Mouse (Mus musculus) embryonic facial prominence, embryonic 15.5 days (tissue): ENCODE results near the gene Exoc3l. TPM values are rescaled to one million over a fixed set of nuclear protein-coding genes. Genes with fewer than 3 reads are reported as not detected.
A peak's percentile ranks its signal among the peaks of the same experiment; 100 is the strongest.

Source experiments
- ATAC-seq: fragments of 200-750 bp; cut with Nextera tagmentation; 2 replicates; pipeline ENCODE4 v1.8.0; 2017; ENCODE audit warnings: low read depth, moderate TSS enrichment; ENCODE audit not compliant: insufficient number of reproducible peaks, low FRiP score, low TSS enrichment
- H3K27ac ChIP-seq: fragments of 300-500 bp; sonication (generic); replicated peaks from 2 replicates; pipeline ENCODE4 v1.5.1; 2015; ENCODE audit warnings: mild to moderate bottlenecking, inconsistent platforms
- H3K27me3 ChIP-seq: fragments of 300-500 bp; sonication (generic); 2 replicates; pipeline ENCODE4 v1.6.1; 2015; ENCODE audit warnings: inconsistent platforms
- H3K36me3 ChIP-seq: fragments of 300-500 bp; sonication (generic); 2 replicates; pipeline ENCODE4 v1.6.1; 2015; ENCODE audit warnings: mild to moderate bottlenecking, inconsistent platforms
- H3K4me1 ChIP-seq: fragments of 300-500 bp; sonication (generic); 2 replicates; pipeline ENCODE4 v1.6.1; 2015; ENCODE audit warnings: inconsistent platforms
- H3K4me2 ChIP-seq: fragments of 300-500 bp; sonication (generic); replicated peaks from 2 replicates; pipeline ENCODE4 v1.6.1; 2015; ENCODE audit warnings: mild to moderate bottlenecking, inconsistent platforms
- H3K4me3 ChIP-seq: fragments of 300-500 bp; sonication (generic); replicated peaks from 2 replicates; pipeline ENCODE4 v1.5.1; 2015; ENCODE audit warnings: mild to moderate bottlenecking, inconsistent platforms
- H3K9ac ChIP-seq: fragments of 300-500 bp; sonication (generic); 2 replicates; pipeline ENCODE4 v1.6.1; 2015; ENCODE audit warnings: inconsistent platforms
- H3K9me3 ChIP-seq: fragments of 300-500 bp; sonication (generic); replicated peaks from 2 replicates; pipeline ENCODE4 v1.6.1; 2016; ENCODE audit warnings: inconsistent platforms
- WGBS: fragments of 180-500 bp; shearing (Covaris S2); methylation state at CpG from one replicate; pipeline ENCODE4 v1.1.7; 2015; 5-methylcytosine and 5-hydroxymethylcytosine counted together
- polyA plus RNA-seq: library from polyadenylated mRNA; unstranded; fragments of >200 nt; fragmentation: Nextera tagmentation; extraction: Ambion mirVana; gene quantifications from 2 replicates; pipeline ENCODE4 v1.2.1, GENCODE M21; 2015

The Exoc3l gene
- polyA plus RNA-seq, 1 experiment from 2014 or later, result 11.0 TPM

DNA sequence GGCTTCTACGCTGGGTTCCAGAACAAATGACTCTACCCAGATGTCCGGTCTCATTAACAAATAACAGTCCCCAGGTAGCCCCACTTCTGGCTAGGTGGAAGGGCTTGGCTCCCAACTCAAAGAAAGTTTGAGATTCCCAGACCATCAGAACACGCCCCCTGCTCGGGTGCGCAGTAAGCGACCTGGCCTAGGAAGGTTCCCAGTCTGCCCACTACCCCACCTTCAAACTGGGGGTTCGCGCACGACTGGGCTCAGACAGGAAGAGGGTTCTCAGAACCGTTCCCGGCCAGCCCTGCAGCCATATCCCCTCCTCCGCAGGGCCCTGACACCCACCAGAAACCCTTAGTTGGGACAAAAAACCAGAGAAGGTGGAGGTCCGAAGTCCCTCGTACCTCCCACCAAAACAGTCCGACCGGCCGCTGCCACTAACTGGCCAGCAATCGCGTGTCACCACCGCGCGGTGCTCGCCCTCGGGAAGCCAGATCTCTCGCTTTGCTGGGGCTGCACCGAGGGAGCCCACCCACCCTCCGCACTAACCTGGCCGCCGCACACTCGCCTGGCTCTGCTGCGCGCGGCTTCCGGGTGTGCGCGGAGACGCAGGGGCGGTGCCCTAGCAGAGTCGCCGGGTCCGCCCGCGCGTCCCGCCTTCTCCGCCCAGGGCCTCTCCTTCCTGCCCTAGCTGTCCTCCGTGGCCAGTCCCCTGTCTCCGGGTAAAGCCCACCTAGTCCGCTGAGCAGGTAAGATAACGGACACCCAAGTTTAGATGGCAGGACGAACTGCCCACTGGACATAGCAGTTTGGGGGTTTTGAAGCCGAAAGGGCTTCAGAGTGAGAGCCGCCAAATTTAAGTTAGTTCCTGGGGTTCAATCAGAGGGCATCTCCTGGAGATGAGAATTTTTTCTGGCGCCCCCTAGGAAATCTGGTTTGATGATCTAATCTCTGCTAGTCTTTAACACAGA, 31.6 kb downstream of the Exoc3l start, which contains the start of the genes Tradd and Fbxl8:
Tradd (minus strand) TSS at position 586 of the 959 bp plus-strand sequence.
Fbxl8 (plus strand) TSS at position 625 of the 959 bp plus-strand sequence.
- Histone ChIP-seq H3K4me3 (peak within 1 kb of the TSS; percentile 73), H3K4me2 (peak within 1 kb of the TSS; percentile 90), H3K36me3 (no peaks in the 10 kb centered on the region), H3K9ac (peak within 1 kb of the TSS; percentile 54), H3K27me3 (peaks cover 69% of the 10 kb centered on the region), H3K4me1 (peaks cover 38% of the 10 kb centered on the region), H3K27ac (no peak within 1 kb of the TSS), H3K9me3 (no peaks in the 10 kb centered on the region)
- 1% methylated on average over 54 of the region's 54 CpGs for WGBS
- peak; percentile 55; the same call in 1 of the 2 replicates for ATAC-seq

DNA sequence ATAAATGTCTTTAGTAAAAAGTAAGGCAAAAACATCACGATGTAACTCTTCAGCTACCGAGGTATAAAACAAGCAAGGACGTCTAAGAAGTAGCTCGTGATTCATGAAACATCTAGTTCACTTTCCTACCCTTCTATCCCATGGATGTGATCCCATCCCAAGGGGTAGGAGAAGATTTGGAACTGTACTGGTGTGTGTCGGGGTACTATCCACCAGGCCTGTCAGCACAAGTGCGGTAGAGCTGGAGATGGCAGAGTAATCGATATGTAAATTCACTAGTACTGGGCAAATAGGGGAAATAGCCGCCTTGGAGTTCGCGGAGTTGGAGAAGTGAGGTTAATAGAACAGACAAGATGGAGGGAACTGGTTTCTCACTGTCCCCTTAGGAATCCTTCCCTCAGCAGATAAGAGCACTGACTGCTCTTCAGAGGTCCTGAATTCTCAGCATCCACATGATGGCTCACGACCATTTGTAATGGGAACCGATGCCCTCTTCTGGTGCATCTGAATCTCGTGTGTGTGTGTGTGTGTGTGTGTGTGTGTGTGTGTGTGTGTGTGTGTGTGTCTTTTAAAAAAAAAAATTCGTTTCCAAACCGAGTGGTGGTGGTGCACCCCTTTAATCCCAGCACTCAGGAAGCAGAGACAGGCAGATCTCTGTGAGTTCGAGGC, 32.5 kb downstream of the Exoc3l start:
- 40% methylated on average over 16 of the region's 16 CpGs for WGBS
- no peak for ATAC-seq
- H3K9ac ChIP-seq, result no peak overlapping the region
- peak overlapping the region; percentile 73 for H3K4me3 ChIP-seq
- no peaks in the 10 kb centered on the region for H3K9me3 ChIP-seq
- peak overlapping the region; percentile 90 for H3K4me2 ChIP-seq
- peaks cover 38% of the 10 kb centered on the region for H3K4me1 ChIP-seq
- H3K27me3 ChIP-seq, result peaks cover 69% of the 10 kb centered on the region
- no peak overlapping the region for H3K27ac ChIP-seq
- no peaks in the 10 kb centered on the region for H3K36me3 ChIP-seq

DNA sequence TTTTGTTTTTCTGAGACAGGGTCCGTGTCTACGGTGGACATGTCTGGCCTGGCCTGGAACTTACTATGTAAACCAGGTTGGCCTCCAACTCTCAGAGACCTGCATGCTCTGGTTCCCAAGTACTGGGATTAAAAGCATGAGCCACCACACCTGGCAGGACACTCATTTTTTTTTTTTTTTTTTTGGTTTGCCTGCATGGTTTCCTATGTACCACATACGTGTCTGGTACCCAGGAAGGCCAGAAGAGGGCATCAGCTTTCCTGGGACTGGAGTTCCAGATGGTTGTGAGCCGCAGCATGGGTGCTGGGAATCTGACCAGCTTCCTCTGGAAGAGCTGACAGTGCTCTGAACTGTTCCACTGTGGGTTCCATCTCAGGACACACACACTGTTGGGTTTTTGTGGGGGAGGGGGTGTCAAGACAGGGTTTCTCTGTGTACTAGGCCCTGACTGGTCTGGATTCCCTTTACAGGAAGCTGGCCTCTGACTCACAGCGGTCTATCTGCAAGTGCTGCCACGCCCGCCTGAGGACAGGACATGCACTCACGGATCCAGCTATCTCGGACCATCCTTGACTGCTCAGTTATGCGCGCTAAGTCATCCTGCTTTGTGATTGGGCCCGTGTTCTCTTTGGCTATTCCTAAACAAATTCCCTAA, 34.4 kb downstream of the Exoc3l start:
- H3K9ac ChIP-seq, result no peak overlapping the region
- peaks cover 33% of the 10 kb centered on the region for H3K4me1 ChIP-seq
- no peak overlapping the region for H3K27ac ChIP-seq
- no peak overlapping the region for H3K4me2 ChIP-seq
- no peaks in the 10 kb centered on the region for H3K9me3 ChIP-seq
- H3K27me3 ChIP-seq, result peaks cover 57% of the 10 kb centered on the region
- 86% methylated on average over 12 of the region's 12 CpGs for WGBS
- no peak for ATAC-seq
- H3K36me3 ChIP-seq, result no peaks in the 10 kb centered on the region
- H3K4me3 ChIP-seq, result no peak overlapping the region

DNA sequence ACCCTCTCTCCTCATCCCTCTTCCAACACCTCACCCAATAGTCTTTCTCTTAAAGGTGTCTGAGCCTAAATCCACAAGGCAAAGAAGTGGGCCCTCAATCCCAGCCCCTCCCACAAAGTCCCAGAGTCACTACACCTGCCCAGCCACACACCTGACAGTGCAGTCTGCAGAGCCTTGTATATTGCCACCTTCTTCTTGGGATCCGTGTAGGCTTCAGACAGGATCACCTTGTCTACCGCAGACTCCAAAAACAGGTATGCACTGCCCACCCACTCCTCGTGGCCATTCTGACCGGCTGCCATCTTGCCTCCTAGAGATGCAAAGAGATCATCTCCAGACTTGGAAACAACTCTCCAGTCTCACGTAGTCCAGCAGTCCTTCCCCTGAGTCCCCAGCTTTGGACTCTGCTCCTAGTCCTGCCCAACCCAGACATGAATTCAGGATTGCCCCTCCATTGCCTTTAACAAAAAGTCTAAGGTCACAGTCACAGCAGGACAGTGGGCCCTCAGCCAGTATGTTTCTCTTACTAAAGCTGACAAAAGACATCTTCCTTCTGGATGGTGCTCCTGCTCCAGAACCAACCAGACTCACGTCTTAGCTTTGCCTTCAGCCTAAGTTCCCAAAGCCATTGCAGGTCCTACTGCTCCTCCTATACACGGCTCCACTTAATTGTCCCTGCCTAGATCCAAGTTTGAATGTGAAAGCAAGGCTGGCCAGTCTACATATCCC, 35.4 kb downstream of the Exoc3l start:
- no peak for ATAC-seq
- H3K36me3 ChIP-seq, result no peaks in the 10 kb centered on the region
- H3K4me2 ChIP-seq, result no peak overlapping the region
- no peak overlapping the region for H3K4me3 ChIP-seq
- peaks cover 53% of the 10 kb centered on the region for H3K27me3 ChIP-seq
- peaks cover 35% of the 10 kb centered on the region for H3K4me1 ChIP-seq
- WGBS, result 64% methylated on average over 7 of the region's 7 CpGs
- H3K9ac ChIP-seq, result no peak overlapping the region
- no peaks in the 10 kb centered on the region for H3K9me3 ChIP-seq
- H3K27ac ChIP-seq, result no peak overlapping the region

DNA sequence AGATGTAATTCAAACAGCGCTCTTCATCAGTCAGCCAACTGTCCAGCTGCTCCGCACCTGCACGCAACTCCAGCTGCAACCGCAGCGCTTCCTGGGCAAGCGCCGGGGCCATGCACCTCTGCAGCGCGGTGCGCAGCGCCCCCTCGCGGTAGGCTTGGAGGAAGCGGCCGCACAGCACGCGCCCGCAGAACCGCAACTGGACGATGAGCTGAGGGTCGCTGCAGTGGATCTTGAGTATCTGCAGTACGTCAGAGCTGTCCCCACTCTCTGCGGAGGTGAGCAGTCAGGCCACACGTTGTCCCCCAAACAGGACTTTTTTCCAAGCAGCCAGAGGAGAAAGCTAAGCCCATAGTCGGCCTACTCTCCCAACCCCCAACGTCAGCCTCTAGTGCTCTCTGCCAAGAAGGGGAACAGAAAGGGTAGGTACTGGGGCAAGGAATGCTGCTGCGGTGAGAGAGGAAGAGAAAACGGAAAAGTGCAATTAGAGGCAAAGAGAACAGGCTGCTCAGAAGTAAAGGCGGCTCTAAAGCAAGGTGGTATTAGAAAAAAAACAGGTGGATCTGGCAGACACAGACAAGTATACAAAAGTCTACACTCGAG, 36.1 kb downstream of the Exoc3l start:
- no peak for ATAC-seq
- 1% methylated on average over 30 of the region's 30 CpGs for WGBS
- H3K27me3 ChIP-seq, result peaks cover 51% of the 10 kb centered on the region
- H3K4me1 ChIP-seq, result peaks cover 36% of the 10 kb centered on the region
- H3K27ac ChIP-seq, result no peak overlapping the region
- no peaks in the 10 kb centered on the region for H3K9me3 ChIP-seq
- H3K9ac ChIP-seq, result no peak overlapping the region
- H3K36me3 ChIP-seq, result no peaks in the 10 kb centered on the region
- peak overlapping the region; percentile 40 for H3K4me3 ChIP-seq
- peak overlapping the region; percentile 68 for H3K4me2 ChIP-seq

DNA sequence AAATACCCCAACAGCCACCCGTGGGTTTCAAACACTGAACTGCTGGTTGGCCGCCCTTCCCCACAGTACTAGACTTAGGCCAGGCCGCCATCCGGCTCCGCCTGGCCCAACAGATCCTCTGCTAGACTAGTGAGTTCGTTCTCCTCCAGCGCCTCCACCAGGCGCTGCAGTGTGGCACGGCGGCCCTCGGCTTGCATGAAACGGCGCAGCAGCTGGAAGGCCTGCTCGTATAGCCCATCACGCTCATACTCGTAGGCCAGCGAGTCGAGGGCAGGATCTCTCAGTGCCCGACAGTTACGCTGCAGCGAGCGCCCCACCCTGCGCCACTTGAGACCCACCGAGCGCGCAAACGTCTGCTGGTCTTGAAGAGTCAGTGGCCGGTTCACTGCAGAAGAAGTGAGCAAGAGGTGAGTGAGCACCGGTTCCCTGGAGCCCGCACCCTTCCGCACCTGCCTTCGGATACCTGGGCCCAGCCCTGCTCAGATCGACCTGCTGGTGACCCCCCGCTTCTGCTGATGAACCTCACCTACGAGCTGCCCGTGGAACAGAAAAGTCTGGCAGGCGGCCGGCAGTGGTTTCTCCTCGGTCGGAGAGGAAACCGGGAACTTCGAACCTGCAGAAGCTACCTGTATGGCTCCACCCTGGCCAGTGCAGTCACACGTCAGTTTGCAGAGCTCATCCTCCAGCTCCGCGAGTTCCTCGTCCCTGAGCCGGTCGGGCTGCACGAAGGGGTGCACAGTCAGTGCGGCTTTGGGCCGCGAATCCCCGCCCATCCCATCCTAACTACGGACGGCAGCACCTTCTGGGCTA, 36.8 kb downstream of the Exoc3l start:
- no peak overlapping the region for H3K9ac ChIP-seq
- H3K9me3 ChIP-seq, result no peaks in the 10 kb centered on the region
- peaks cover 38% of the 10 kb centered on the region for H3K4me1 ChIP-seq
- peak overlapping the region; percentile 68 for H3K4me2 ChIP-seq
- ATAC-seq, result no peak
- H3K27me3 ChIP-seq, result peaks cover 51% of the 10 kb centered on the region
- no peak overlapping the region for H3K27ac ChIP-seq
- WGBS, result 6% methylated on average over 55 of the region's 55 CpGs
- no peaks in the 10 kb centered on the region for H3K36me3 ChIP-seq
- peak overlapping the region; percentile 40 for H3K4me3 ChIP-seq

DNA sequence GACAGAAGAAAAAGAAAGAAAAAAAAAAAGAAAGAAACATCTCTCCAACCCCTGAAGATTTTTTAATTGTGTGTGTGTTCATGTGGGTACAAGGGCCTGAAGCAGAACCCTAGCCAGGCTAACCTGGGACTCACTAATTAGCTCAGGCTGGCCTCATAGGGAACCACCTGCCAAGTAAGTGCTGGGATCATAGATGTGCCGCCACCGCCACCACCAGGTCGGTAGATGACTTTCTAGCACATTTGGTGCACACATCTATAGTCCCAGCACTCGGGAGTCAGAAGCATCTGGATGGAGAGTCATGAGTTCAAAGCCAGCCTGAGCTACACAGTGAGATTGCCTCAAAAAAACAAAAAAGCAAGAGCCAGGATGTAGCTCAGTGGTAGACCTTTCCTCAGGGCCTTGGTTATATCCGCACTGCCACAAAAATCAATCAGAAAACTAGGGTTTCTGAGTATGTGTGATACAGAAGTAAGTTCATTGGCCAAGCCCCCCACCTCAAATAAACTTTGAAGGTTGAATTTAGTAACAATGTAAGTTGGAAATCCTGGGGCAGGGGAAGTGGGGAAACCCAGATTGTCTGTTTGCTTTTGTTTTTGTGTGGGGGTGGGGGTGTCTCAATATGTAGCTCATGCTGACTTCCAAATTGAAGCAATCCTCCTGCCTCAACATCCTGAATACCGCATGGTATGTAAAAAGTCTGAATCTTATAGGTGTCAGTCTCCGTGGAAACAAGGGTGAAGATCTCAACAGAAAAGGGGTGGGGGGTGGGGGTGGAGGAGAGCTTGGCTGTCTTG, 38.4 kb downstream of the Exoc3l start:
- Histone ChIP-seq H3K9ac (no peak overlapping the region), H3K27ac (no peak overlapping the region), H3K4me1 (peaks cover 47% of the 10 kb centered on the region), H3K9me3 (no peaks in the 10 kb centered on the region), H3K27me3 (peaks cover 41% of the 10 kb centered on the region), H3K36me3 (peaks cover 11% of the 10 kb centered on the region), H3K4me3 (no peak overlapping the region), H3K4me2 (no peak overlapping the region)
- 70% methylated on average over 7 of the region's 7 CpGs for WGBS
- ATAC-seq, result no peak

DNA sequence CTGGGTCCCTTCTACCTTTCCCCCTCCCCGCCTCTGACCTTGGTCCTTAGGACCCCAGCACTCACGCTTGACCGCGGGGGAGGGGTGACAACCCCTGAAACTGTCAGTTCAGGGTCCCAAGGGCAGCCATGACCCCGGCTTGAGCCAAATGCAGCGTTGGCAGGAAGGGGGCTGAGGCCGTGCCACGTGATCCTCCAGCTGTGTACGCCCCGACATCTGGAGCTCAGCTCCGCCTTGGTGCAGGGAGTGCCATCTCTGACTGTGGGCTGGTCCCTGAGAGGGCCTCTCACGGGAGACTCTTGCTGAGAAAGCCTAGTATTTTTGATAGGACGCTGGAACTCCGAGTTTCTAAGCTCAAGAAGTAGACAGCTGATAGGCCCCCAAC, 40.9 kb downstream of the Exoc3l start, which contains the start of gene B3gnt9:
B3gnt9 (minus strand) TSS at position 188 of the 385 bp plus-strand sequence.
- Histone ChIP-seq H3K4me2 (peak within 1 kb of the TSS; percentile 92), H3K9me3 (no peaks in the 10 kb centered on the region), H3K27me3 (peaks cover 26% of the 10 kb centered on the region), H3K4me3 (peak within 1 kb of the TSS; percentile 67), H3K9ac (peak within 1 kb of the TSS; percentile 73), H3K36me3 (peaks cover 33% of the 10 kb centered on the region), H3K27ac (peak within 1 kb of the TSS; percentile 95), H3K4me1 (peaks cover 43% of the 10 kb centered on the region)
- ATAC-seq, result peak; percentile 86
- WGBS, result under 1% methylated on average over 14 of the region's 14 CpGs

DNA sequence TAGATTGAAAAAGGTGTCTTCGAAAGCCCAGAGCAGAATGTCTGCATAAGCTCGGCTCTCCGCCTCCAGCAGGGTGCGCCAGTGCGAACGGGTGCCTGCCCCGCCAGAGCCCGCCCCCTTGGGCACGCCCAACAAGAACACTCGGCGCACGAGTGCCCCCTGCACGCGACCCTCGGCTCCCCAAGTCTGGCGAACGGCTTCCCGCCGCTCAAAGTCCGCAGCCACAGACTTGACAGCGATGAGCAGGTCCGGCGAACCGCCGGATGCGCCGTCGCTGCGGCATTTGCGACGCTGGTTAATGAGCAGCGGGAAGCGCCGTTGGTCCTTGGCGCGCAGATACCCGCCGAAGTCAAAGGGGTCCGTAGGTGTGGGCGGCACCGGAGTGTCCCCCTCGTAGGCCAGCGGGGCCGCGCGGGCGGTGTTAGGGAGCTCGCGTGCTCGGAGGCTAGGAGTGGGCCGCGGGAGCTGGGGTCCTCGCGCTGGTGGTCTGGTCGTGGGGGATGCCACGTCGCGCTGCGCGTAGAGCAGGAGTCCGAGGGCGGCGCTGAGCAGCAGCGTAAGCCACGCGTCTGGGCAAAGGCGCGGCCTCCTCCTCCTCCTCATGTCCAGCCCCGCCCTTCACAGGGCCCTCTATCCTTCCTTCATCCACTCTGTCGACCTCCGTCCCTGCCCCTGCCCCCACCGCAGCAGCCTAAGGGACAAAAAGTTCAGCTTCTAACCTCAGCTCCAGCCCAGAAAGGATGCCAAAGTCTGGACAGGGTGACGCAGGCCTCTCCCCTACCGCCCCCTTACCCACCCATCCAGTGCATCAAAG, 41.5 kb downstream of the Exoc3l start:
- Histone ChIP-seq H3K4me3 (peak overlapping the region; percentile 67), H3K9me3 (no peaks in the 10 kb centered on the region), H3K27me3 (peaks cover 20% of the 10 kb centered on the region), H3K9ac (peak overlapping the region; percentile 73), H3K27ac (peak overlapping the region; percentile 95), H3K4me1 (peaks cover 37% of the 10 kb centered on the region), H3K4me2 (peak overlapping the region; percentile 92), H3K36me3 (peaks cover 39% of the 10 kb centered on the region)
- WGBS, result under 1% methylated on average over 74 of the region's 74 CpGs
- peak; percentile 91 for ATAC-seq
